Mouse (Mus musculus) hindbrain, embryonic 14.5 days (tissue): ENCODE measurements at regions not wholly inside any gene's neighbourhood (a gene's known extent, or its start where the extent isn't known, plus 50 kb on each side); places are given as distances from the start of the nearest gene placed in this dataset.
A peak's percentile ranks its signal among the peaks of the same experiment; 100 is the strongest.

ENCODE experiments used
- ATAC-seq: fragments of 200-750 bp; cut with Nextera tagmentation; 2 replicates; pipeline ENCODE4 v1.8.0; 2017; ENCODE audit warnings: moderate number of reproducible peaks, mild to moderate bottlenecking, moderate TSS enrichment, moderate library complexity; ENCODE audit not compliant: low FRiP score
- DNase-seq: peaks from one replicate; pipeline ENCODE4 v3.0.0-alpha.2; 2015; ENCODE audit warnings: low spot score
- H3K27ac ChIP-seq: fragments of 300-500 bp; sonication (generic); 2 replicates; pipeline ENCODE4 v1.5.1; 2014; ENCODE audit warnings: mild to moderate bottlenecking, moderate library complexity
- H3K27me3 ChIP-seq: fragments of 300-500 bp; sonication (generic); 2 replicates; pipeline ENCODE4 v1.6.1; 2014; ENCODE audit warnings: mild to moderate bottlenecking, low read length, mixed read lengths; ENCODE audit not compliant: control insufficient read depth, insufficient read depth
- H3K36me3 ChIP-seq: fragments of 300-500 bp; sonication (generic); replicated peaks from 2 replicates; pipeline ENCODE4 v1.6.1; 2014; ENCODE audit not compliant: control insufficient read depth, insufficient read depth
- H3K4me1 ChIP-seq: fragments of 300-500 bp; sonication (generic); replicated peaks from 2 replicates; pipeline ENCODE4 v1.6.1; 2014; ENCODE audit warnings: antibody characterized with exemption, low read length, mixed read lengths; ENCODE audit not compliant: control insufficient read depth, insufficient read depth
- H3K4me2 ChIP-seq: fragments of 300-500 bp; sonication (generic); replicated peaks from 2 replicates; pipeline ENCODE4 v1.6.1; 2014; ENCODE audit warnings: mild to moderate bottlenecking, moderate library complexity
- H3K4me3 ChIP-seq: fragments of 300-500 bp; sonication (generic); replicated peaks from 2 replicates; pipeline ENCODE4 v1.5.1; 2014; ENCODE audit warnings: mild to moderate bottlenecking, low read length
- H3K9ac ChIP-seq: fragments of 300-500 bp; sonication (generic); 2 replicates; pipeline ENCODE4 v1.6.1; 2014
- H3K9me3 ChIP-seq: fragments of 300-500 bp; sonication (generic); 2 replicates; pipeline ENCODE4 v1.6.1; 2016; ENCODE audit warnings: low read length; ENCODE audit not compliant: control insufficient read depth
- WGBS: fragments of 180-500 bp; shearing (Covaris S2); extraction: QIAGEN DNeasy Blood & Tissue Kit; methylation state at CpG from one replicate; pipeline ENCODE4 v1.1.7; 2014; 5-methylcytosine and 5-hydroxymethylcytosine counted together

GRCm38 (mm10) chr16:76220466-76220865 is 153.2 kb downstream of the Nrip1 start:
- ATAC-seq (no peak), DNase-seq (no peak)
- Histone ChIP-seq H3K4me1 (no peaks in the 10 kb centered on the region), H3K4me2 (no peak overlapping the region), H3K36me3 (no peaks in the 10 kb centered on the region), H3K4me3 (no peak overlapping the region), H3K9me3 (no peaks in the 10 kb centered on the region), H3K27ac (no peak overlapping the region), H3K9ac (no peak overlapping the region), H3K27me3 (no peaks in the 10 kb centered on the region)
- WGBS: 89% methylated on average over 3 of the region's 3 CpGs

GRCm38 (mm10) chr16:76219233-76219632 is 154.4 kb downstream of the Nrip1 start:
- H3K27ac ChIP-seq: no peak overlapping the region
- no peaks in the 10 kb centered on the region for H3K36me3 ChIP-seq
- no peak overlapping the region for H3K4me2 ChIP-seq
- H3K27me3 ChIP-seq: no peaks in the 10 kb centered on the region
- no peaks in the 10 kb centered on the region for H3K9me3 ChIP-seq
- no peak for DNase-seq
- H3K4me1 ChIP-seq: no peaks in the 10 kb centered on the region
- H3K9ac ChIP-seq: no peak overlapping the region
- H3K4me3 ChIP-seq: no peak overlapping the region
- no peak for ATAC-seq

DNA sequence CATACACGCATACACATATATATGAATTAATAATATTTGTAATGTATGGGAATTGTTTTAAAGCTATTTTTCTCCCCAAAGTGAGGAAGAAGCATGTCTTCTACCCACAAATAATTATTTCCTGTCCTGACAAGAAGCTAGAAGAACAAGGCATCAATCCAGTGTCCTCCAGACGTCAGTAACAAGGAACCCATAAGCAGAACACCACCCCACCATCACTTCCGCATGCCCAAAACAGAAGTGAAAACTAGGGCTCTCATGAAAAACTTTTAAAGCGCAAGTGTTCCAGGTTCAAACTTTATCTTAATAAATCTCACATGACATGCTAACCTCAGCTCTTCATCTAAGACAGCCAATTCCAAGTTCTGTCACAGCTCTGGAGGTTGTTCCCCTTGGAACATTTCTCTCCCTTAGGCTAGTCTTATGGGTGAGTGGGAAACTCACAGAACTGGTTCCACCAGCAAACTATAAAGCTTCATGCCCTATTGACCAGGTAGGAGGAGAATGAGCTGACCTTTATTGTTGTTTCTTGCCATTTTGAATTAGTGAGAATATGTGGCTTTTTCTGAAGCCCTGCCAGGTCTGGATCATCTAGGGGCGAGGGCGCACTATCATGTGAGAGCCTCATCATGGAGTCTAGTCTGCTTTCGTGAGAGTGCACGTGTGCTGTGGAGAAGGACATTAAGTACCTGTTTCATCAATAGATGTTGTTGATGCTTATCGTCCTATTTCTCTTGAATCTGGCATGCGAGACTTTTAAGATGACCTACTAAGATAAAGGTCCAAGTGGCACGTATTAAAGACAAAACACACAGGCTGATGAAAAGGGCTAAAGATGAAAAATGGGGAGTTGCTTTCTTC is 155.1 kb downstream of the Nrip1 start:
- no peaks in the 10 kb centered on the region for H3K36me3 ChIP-seq
- DNase-seq: no peak
- no peak overlapping the region for H3K4me2 ChIP-seq
- H3K4me1 ChIP-seq: no peaks in the 10 kb centered on the region
- no peaks in the 10 kb centered on the region for H3K9me3 ChIP-seq
- H3K27me3 ChIP-seq: no peaks in the 10 kb centered on the region
- H3K9ac ChIP-seq: no peak overlapping the region
- H3K27ac ChIP-seq: no peak overlapping the region
- WGBS: 95% methylated on average over 11 of the region's 11 CpGs
- ATAC-seq: no peak
- no peak overlapping the region for H3K4me3 ChIP-seq

DNA sequence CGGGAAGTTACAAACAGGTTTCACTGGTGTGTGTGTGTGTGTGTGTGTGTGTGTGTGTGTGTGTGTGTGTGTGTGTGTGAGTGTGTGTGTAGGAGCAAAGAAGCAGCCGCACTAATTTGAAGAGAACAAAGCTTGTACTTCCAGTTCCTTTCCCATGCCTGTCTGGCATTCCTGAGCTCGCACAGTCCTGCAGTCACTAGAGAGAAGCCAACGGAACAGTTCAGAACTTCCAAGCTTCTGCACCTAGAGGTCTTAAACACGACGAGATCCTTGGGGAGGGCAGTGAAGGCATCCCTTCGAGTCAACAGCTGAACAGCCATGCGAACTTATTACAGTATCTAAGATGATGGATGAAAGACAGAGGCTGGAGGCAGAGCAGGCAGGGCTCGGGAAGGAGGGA is 157.4 kb downstream of the Nrip1 start:
- 53% methylated on average over 9 of the region's 9 CpGs for WGBS
- Histone ChIP-seq H3K36me3 (no peaks in the 10 kb centered on the region), H3K27ac (no peak overlapping the region), H3K4me2 (no peak overlapping the region), H3K4me1 (no peaks in the 10 kb centered on the region), H3K27me3 (no peaks in the 10 kb centered on the region), H3K9ac (no peak overlapping the region), H3K9me3 (no peaks in the 10 kb centered on the region), H3K4me3 (no peak overlapping the region)
- ATAC-seq (no peak), DNase-seq (no peak)

GRCm38 (mm10) chr16:76215558-76215957 is 158.1 kb downstream of the Nrip1 start:
- Histone ChIP-seq H3K27ac (no peak overlapping the region), H3K27me3 (no peaks in the 10 kb centered on the region), H3K4me3 (no peak overlapping the region), H3K36me3 (no peaks in the 10 kb centered on the region), H3K4me2 (no peak overlapping the region), H3K9me3 (no peaks in the 10 kb centered on the region), H3K9ac (no peak overlapping the region), H3K4me1 (no peaks in the 10 kb centered on the region)
- no peak for DNase-seq
- no peak for ATAC-seq
- WGBS: 80% methylated on average over 5 of the region's 5 CpGs

DNA sequence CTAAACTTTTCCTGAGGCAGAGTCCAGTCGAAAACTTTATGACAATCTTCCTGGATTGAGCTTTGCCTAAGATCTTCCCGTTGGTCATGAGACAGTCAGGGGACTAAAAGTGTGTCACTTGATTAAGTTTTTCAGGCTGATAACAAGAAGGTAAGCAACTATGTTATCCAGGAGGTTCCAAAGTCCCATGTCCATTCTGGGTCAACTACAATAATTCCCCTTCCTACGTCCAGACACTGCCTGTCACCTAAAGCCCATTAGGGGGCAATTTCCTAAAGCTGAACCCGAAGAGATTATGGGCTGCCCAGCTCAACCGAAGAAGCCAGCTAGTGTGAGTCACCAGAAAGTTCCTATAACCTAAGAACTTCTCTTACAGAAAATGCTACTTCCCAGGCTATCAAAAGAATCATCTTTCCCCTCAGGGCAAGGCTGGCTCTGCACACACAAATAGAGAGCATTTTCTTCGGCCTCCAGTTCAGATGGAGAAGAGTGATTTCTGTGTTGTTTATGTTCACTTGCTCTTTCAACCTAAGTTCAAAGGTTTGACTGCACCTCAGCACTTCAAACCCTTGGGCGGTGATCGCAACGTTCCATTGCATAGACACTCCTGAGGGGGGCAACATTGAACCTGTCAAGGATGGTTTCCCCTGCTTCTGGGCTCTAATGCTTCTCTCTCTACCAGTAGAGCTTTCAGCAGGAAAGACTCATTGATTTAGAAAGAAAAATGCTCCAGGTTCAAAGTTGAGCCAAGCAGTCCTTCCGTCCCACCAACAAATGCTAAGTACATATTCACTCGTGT is 171.7 kb downstream of the Nrip1 start:
- WGBS: 66% methylated on average over 11 of the region's 11 CpGs
- DNase-seq: no peak
- no peak overlapping the region for H3K9ac ChIP-seq
- ATAC-seq: no peak
- H3K4me2 ChIP-seq: no peak overlapping the region
- H3K27ac ChIP-seq: no peak overlapping the region
- no peaks in the 10 kb centered on the region for H3K36me3 ChIP-seq
- no peaks in the 10 kb centered on the region for H3K27me3 ChIP-seq
- H3K4me1 ChIP-seq: no peaks in the 10 kb centered on the region
- H3K9me3 ChIP-seq: no peaks in the 10 kb centered on the region
- no peak overlapping the region for H3K4me3 ChIP-seq

DNA sequence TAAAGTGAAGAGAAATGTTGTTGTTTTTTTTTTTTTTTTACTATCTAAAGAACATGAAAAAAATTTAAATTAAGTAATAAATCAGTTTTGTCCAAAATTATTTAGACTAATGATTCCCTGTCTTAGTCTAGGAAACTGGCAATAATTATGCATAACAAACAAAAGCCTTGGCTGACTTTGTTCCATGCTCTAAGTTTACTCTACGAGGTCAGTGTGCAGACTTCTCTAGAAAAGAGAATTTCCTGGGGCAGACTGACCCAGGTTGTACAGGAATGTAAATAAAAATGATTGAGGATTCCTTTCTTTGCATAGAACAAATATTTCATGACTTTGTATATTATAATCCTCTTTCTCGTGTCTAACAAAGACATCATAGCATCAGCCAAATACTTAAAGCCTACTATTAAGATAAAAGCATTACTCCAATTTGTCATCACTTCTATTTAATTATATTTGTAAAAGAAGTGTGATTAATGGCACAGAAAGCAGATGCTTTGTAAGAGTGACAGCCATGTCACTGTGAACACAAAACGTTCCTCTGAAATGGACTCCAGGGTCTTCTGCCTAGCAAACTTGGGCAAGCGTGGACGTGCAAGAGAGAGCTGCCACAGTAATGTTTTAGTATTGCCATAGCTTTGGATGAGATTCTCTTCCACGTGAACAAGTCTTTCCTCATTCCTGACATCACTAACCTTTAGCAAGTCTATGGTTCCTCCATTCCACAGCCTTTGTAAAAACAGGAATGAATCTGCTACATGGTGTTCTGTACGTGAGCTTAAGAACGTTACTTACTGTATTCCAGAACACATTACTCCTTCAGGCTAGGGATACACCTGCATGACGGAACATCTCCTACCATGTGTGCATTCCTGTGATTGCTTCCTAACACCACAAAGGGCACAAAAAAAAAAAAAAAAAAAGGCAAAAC is 172.6 kb downstream of the Nrip1 start:
- no peak overlapping the region for H3K4me2 ChIP-seq
- no peak overlapping the region for H3K4me3 ChIP-seq
- DNase-seq: no peak
- no peaks in the 10 kb centered on the region for H3K27me3 ChIP-seq
- no peak overlapping the region for H3K9ac ChIP-seq
- no peaks in the 10 kb centered on the region for H3K4me1 ChIP-seq
- no peaks in the 10 kb centered on the region for H3K9me3 ChIP-seq
- no peak for ATAC-seq
- H3K27ac ChIP-seq: no peak overlapping the region
- no peaks in the 10 kb centered on the region for H3K36me3 ChIP-seq
- 71% methylated on average over 9 of the region's 9 CpGs for WGBS

- DNase-seq: peak; percentile 55
- Histone ChIP-seq H3K4me2 (no peak overlapping the region), H3K27ac (no peak overlapping the region), H3K9ac (no peak overlapping the region), H3K9me3 (no peaks in the 10 kb centered on the region), H3K4me1 (no peaks in the 10 kb centered on the region), H3K4me3 (no peak overlapping the region), H3K27me3 (no peaks in the 10 kb centered on the region), H3K36me3 (no peaks in the 10 kb centered on the region)
- ATAC-seq: no peak
- 89% methylated on average over 3 of the region's 3 CpGs for WGBS
Measured at GRCm38 (mm10) chr16:76200268-76200667, 173.4 kb downstream of the Nrip1 start.

- DNase-seq (no peak), ATAC-seq (no peak)
- Histone ChIP-seq H3K9me3 (no peaks in the 10 kb centered on the region), H3K9ac (no peak overlapping the region), H3K4me3 (no peak overlapping the region), H3K36me3 (no peaks in the 10 kb centered on the region), H3K27ac (no peak overlapping the region), H3K4me2 (no peak overlapping the region), H3K27me3 (no peaks in the 10 kb centered on the region), H3K4me1 (no peaks in the 10 kb centered on the region)
- 87% methylated on average over 3 of the region's 3 CpGs for WGBS
Measured at GRCm38 (mm10) chr16:76199006-76199405, 174.6 kb downstream of the Nrip1 start.
